Mouse (Mus musculus): ENCODE data around the gene Mif4gd.

The Mif4gd gene

DNA sequence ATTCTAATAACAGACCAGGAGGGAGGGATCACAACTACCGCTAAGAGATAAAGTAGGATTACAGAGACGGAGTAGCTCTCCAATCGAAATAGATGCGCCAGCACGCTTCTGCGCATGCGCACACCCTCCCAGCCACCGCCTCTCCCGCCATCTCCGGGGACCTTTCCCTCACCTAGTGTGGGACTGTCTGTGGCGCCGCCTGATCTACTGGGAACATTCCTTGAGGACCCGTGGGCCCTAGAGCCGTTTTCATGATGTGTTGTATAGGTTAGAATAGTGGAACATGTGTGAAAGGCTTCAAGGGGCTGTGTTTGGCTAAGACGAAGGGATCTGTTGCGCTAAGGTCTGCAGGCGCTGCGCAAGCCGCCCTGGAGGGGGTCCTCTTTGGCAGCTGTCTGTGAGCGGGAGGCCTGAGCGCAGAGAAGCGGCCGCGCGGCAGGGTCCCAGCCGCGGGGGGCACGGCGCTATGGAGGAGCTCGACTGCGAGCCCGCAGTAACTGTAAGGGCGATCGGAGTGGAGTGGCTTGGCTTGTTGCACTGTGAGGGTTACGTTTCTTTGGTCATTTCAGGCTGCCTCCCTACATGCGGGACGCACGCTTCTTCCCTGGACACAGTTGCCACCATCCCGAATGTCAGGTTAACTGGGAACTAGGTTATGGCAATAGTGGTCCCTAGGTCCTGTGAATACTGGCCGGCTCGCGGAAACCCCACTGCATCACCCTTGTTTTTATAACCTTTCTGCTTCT is 48.5 kb downstream of the Mif4gd start, which contains the start of gene Nup85:
TSS of gene Nup85 (plus strand) at position 371 of the 746 bp plus-strand sequence.
- peak; percentile 96 to 97 for DNase-seq

DNA sequence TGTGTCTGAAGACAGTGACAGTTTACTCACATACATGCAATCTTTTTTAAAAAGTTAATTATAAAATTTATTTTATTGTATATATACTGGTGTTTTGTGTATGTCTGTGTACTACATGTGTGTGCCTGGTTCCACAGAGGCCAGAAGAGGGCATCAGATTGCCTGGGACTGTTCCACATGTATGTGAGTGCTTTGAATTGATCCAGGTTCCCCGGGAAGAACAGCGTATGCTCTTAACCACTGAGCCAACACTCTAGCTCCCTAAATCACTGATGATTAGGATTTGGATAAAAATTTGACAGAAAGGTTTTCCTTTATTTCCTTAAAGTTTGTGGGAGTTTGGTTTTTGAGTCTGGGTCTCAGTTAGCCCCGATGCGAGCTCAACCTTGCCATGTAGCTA is 49.4 kb downstream of the Mif4gd start:
- peak in 1 of 2 experiments; percentile 14 for DNase-seq

Data from thymus, postnatal 36 days (tissue).